Mouse (Mus musculus) gastrocnemius, adult 18-20 months (tissue): ENCODE measurements around the gene Lta. TPM values are rescaled to one million over a fixed set of nuclear protein-coding genes. Genes with fewer than 3 reads are reported as not detected.

ENCODE experiments used
- DNase-seq: peaks from one replicate; pipeline ENCODE4 v3.0.0; 2021; ENCODE audit warnings: low spot score
- microRNA-seq: library from miRNA; unstranded; fragments of <30 nt; microRNA quantifications from one replicate; pipeline ENCODE4 v1.2.0, GENCODE M21; 2021
- total RNA-seq, 2 experiments: library from RNA; stranded (reverse); gene quantifications; 2 replicates each; pipeline ENCODE4 v1.2.3; 2021

Gene Lta
- total RNA-seq, 2 experiments from 2014 or later, result 0.43 to 0.48 TPM

GRCm38 (mm10) chr17:35159638-35160037 lies 45.5 kb downstream of the Lta start:
- no peak for DNase-seq

GRCm38 (mm10) chr17:35158850-35159593 lies 46.1 kb downstream of the Lta start:
- DNase-seq, result no peak

- DNase-seq, result no peak
Measured at GRCm38 (mm10) chr17:35157661-35158175, 47.4 kb downstream of the Lta start.

GRCm38 (mm10) chr17:35157254-35157653 lies 47.9 kb downstream of the Lta start:
- no peak for DNase-seq

GRCm38 (mm10) chr17:35156461-35157200 lies 48.5 kb downstream of the Lta start:
- no peak for DNase-seq

GRCm38 (mm10) chr17:35155451-35155850 lies 49.7 kb downstream of the Lta start:
- DNase-seq, result no peak

GRCm38 (mm10) chr17:35154616-35155015 lies 50.5 kb downstream of the Lta start:
- no peak for DNase-seq

GRCm38 (mm10) chr17:35153931-35154330 lies 51.2 kb downstream of the Lta start:
- DNase-seq, result no peak

Small RNAs within 50 kb of the gene (microRNA-seq; reads per million reads assigned to microRNA genes)
- gene Mir6973a (not detected), gene Mir6974 (1.4 reads per million), gene Mir6975 (not detected), gene Mir8094 (not detected)

Other genes with a start within 250 kb of the Lta start
- 10 to 100 TPM; 11.4 to 94.8 TPM for gene Hspa1b, start 246.1 kb downstream of the Lta start, total RNA-seq
- gene Gm20481, start 235.4 kb downstream of the Lta start, total RNA-seq, result not detected
- 10 to 100 TPM; 16.6 to 99.8 TPM for gene Hspa1a, start 233.2 kb downstream of the Lta start, total RNA-seq
- gene Hspa1l, start 232.6 kb downstream of the Lta start, total RNA-seq, result 10 to 100 TPM; 31.8 to 33.6 TPM
- 10 to 100 TPM; 14.0 to 17.1 TPM for gene Lsm2, start 223.5 kb downstream of the Lta start, total RNA-seq
- gene Vars, start 204.4 kb downstream of the Lta start, total RNA-seq, result 10 to 100 TPM; 38.2 TPM
- gene Vwa7, start 188.8 kb downstream of the Lta start, total RNA-seq, result 10 to 100 TPM; 13.2 to 16.8 TPM
- gene Sapcd1, start 177.3 kb downstream of the Lta start, total RNA-seq, result not detected
- under 1 TPM in 1 of 2 experiments, not detected in 1; 0.28 TPM for gene Msh5, start 158.6 kb downstream of the Lta start, total RNA-seq
- 10 to 100 TPM in 1 of 2 experiments, 1 to 10 TPM in 1; 7.5 to 11.6 TPM for gene Clic1, start 155.4 kb downstream of the Lta start, total RNA-seq
- 1 to 10 TPM; 4.5 to 8.7 TPM for gene Ddah2, start 146.3 kb downstream of the Lta start, total RNA-seq
- not detected for gene Ly6g6c, start 140.0 kb downstream of the Lta start, total RNA-seq
- gene Mpig6b, start 139.2 kb downstream of the Lta start, total RNA-seq, result not detected
- gene Ly6g6e, start 128.4 kb downstream of the Lta start, total RNA-seq, result not detected
- gene Ly6g6d, start 127.3 kb downstream of the Lta start, total RNA-seq, result 1 to 10 TPM in 1 of 2 experiments, not detected in 1; 3.0 TPM
- not detected for gene Ly6g6f, start 119.7 kb downstream of the Lta start, total RNA-seq
- gene Abhd16a, start 116.1 kb downstream of the Lta start, total RNA-seq, result 10 to 100 TPM; 85.3 to 87.7 TPM
- gene Ly6g5c, start 97.1 kb downstream of the Lta start, total RNA-seq, result not detected
- not detected for gene Ly6g5b, start 89.9 kb downstream of the Lta start, total RNA-seq
- 1 to 10 TPM; 8.7 to 9.0 TPM for gene Gpank1, start 83.9 kb downstream of the Lta start, total RNA-seq
- 100 to 1,000 TPM; 176 to 183 TPM for gene Csnk2b, start 83.3 kb downstream of the Lta start, total RNA-seq
- 10 to 100 TPM; 12.6 to 16.6 TPM for gene D17H6S53E, start 79.0 kb downstream of the Lta start, total RNA-seq
- not detected for gene Apom, start 73.3 kb downstream of the Lta start, total RNA-seq
- gene Bag6, start 70.2 kb downstream of the Lta start, total RNA-seq, result 100 to 1,000 TPM; 233 to 265 TPM
- gene Prrc2a, start 40.5 kb downstream of the Lta start, total RNA-seq, result 100 to 1,000 TPM; 102 to 111 TPM
- gene Aif1, start 29.3 kb downstream of the Lta start, total RNA-seq, result 1 to 10 TPM in 1 of 2 experiments, under 1 TPM in 1; 0.84 to 1.1 TPM
- 1 to 10 TPM in 1 of 2 experiments, not detected in 1; 1.1 TPM for gene Lst1, start 16.9 kb downstream of the Lta start, total RNA-seq
- under 1 TPM in 1 of 2 experiments, not detected in 1; 0.38 TPM for gene Ltb, start 10.9 kb downstream of the Lta start, total RNA-seq
- gene Tnf, start 3.3 kb downstream of the Lta start, total RNA-seq, result not detected
- gene Gm16181, start 15.5 kb upstream of the Lta start, total RNA-seq, result not detected
- gene Atp6v1g2, start 28.3 kb upstream of the Lta start, total RNA-seq, result 1 to 10 TPM; 1.1 to 1.8 TPM
- 1 to 10 TPM; 7.0 to 7.2 TPM for gene Nfkbil1, start 30.4 kb upstream of the Lta start, total RNA-seq
- 10 to 100 TPM; 83.5 to 83.8 TPM for gene Ddx39b, start 36.4 kb upstream of the Lta start, total RNA-seq
- 10 to 100 TPM; 36.3 to 59.0 TPM for gene H2-D1, start 57.4 kb upstream of the Lta start, total RNA-seq
- under 1 TPM; 0.19 to 0.27 TPM for gene H2-Q1, start 115.1 kb upstream of the Lta start, total RNA-seq
- under 1 TPM; 0.18 to 0.71 TPM for gene H2-Q2, start 136.9 kb upstream of the Lta start, total RNA-seq
- gene H2-Q4, start 174.3 kb upstream of the Lta start, total RNA-seq, result 1 to 10 TPM; 3.5 to 6.6 TPM
- gene H2-Q6, start 219.5 kb upstream of the Lta start, total RNA-seq, result 1 to 10 TPM in 1 of 2 experiments, under 1 TPM in 1; 0.94 to 1.2 TPM
- gene H2-Q7, start 233.8 kb upstream of the Lta start, total RNA-seq, result 1 to 10 TPM in 1 of 2 experiments, under 1 TPM in 1; 0.82 to 1.8 TPM